Mouse (Mus musculus) C2C12 (cell line): ENCODE data around the gene Slamf1. TPM values are rescaled to one million over a fixed set of nuclear protein-coding genes. Genes with fewer than 3 reads are reported as not detected.

ENCODE experiments used
- H3K27me3 ChIP-seq: one replicate; pipeline ENCODE4 v1.6.1; 2011; ENCODE audit not compliant: control insufficient read depth, insufficient read depth, insufficient read length
- H3K36me3 ChIP-seq: one replicate; pipeline ENCODE4 v1.6.1; 2011; ENCODE audit not compliant: control insufficient read depth, insufficient read depth
- H3K4me3 ChIP-seq: one replicate; pipeline ENCODE4 v1.5.1; 2011; ENCODE audit warnings: mild to moderate bottlenecking, control low read depth; ENCODE audit not compliant: poor library complexity, insufficient read depth, severe bottlenecking
- H3K79me2 ChIP-seq: one replicate; pipeline ENCODE4 v1.6.1; 2011; ENCODE audit not compliant: control insufficient read depth, insufficient read depth
- H3K79me3 ChIP-seq: one replicate; pipeline ENCODE4 v1.6.1; 2011; ENCODE audit warnings: low read depth, control low read depth
- H3ac ChIP-seq: one replicate; pipeline ENCODE3; 2011; ENCODE audit warnings: low read depth; ENCODE audit not compliant: control insufficient read depth, insufficient read length
- CEBPB ChIP-seq: IDR thresholded peaks from one replicate; pipeline ENCODE4 v1.6.1; 2011; ENCODE audit warnings: low read depth, mild to moderate bottlenecking, control low read depth, moderate library complexity
- CTCF ChIP-seq: IDR thresholded peaks from one replicate; pipeline ENCODE4 v1.5.1; 2011; ENCODE audit not compliant: control insufficient read depth, insufficient read depth, insufficient read length
- FOSL1 ChIP-seq: IDR thresholded peaks from one replicate; pipeline ENCODE4 v1.8.0; 2011; ENCODE audit warnings: mild to moderate bottlenecking, low read length; ENCODE audit not compliant: poor library complexity, insufficient read depth, severe bottlenecking
- MAX ChIP-seq: IDR thresholded peaks from one replicate; pipeline ENCODE4 v1.6.1; 2011; ENCODE audit warnings: mild to moderate bottlenecking, control low read depth
- MYOD1 ChIP-seq: IDR thresholded peaks from one replicate; pipeline ENCODE4 v1.6.1; 2011; ENCODE audit warnings: low read depth; ENCODE audit not compliant: control insufficient read depth, insufficient read length
- MYOG ChIP-seq: IDR thresholded peaks from one replicate; pipeline ENCODE4 v1.6.1; 2011; ENCODE audit not compliant: control insufficient read depth, insufficient read length; ENCODE audit errors: extremely low read depth
- USF1 ChIP-seq: IDR thresholded peaks from one replicate; pipeline ENCODE4 v1.6.1; 2011; ENCODE audit warnings: low read depth, mild to moderate bottlenecking, control low read depth, moderate library complexity
- long read RNA-seq, 2 experiments: library from polyadenylated mRNA; unstranded; transcript quantifications; one replicate each; pipeline ENCODE4 v2.0.0; 2019 to 2020
- polyA plus RNA-seq: library from polyadenylated mRNA; unstranded; fragments of >200 nt; fragmentation: generic; extraction: Trizol; gene quantifications from one replicate; pipeline ENCODE4 v1.2.1, GENCODE M21; 2012; ENCODE audit warnings: missing spikeins

Gene Slamf1
- not detected for polyA plus RNA-seq
- long read RNA-seq, experiment 1: 0 reads
- long read RNA-seq, experiment 2: 0 reads

DNA sequence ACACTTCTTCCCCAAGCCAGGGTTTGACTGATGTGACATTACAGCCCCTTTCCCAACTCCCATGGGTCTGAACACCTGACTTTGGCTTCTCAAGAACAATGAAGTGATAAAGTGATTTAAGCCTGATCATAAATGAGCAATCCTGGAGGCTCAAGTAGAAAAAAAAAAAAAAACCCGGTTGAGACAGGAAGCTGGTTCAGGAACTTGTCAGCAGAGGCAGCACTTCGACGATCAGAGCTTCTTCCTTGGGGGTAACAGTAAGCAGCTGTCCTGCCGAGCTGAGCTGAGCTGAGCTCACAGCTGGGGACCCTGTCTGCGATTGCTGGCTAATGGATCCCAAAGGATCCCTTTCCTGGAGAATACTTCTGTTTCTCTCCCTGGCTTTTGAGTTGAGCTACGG is at the start of gene Slamf1:
Gene Slamf1, plus strand, starts transcription at position 230 of the 400 bp plus-strand sequence.
- no peaks in the 10 kb centered on the region for H3K27me3 ChIP-seq
- no peaks in the 10 kb centered on the region for H3K36me3 ChIP-seq
- no peaks in the 10 kb centered on the region for H3K79me3 ChIP-seq
- H3K79me2 ChIP-seq: no peaks in the 10 kb centered on the region
- H3ac ChIP-seq: no peak within 1 kb of the TSS
- no peak within 1 kb of the TSS for H3K4me3 ChIP-seq
- no peak for TF ChIP-seq MAX
- no peak for TF ChIP-seq CTCF
- TF ChIP-seq MYOG: no peak
- TF ChIP-seq USF1: no peak

DNA sequence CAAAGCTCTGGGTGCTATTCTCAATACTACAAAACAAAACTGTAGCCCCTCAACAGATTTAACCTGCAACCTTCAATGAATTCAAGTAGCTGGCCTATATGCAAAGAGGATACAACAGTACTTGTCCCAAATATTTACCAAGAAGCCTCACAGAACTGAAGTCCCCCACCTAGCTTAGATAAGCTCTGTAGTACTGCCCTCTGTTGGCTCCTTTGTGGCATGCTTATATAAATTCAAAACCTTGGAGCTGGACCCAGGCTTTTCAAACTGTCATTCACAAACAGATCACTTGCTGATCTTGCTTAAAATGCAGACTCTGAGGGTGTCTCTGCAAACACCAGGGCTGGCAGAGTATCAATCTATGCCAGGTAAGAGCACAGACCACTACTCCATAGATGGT is 35.7 kb upstream of the Slamf1 start:
- no peaks in the 10 kb centered on the region for H3K79me3 ChIP-seq
- no peak overlapping the region for H3ac ChIP-seq
- H3K27me3 ChIP-seq: no peaks in the 10 kb centered on the region
- H3K79me2 ChIP-seq: no peaks in the 10 kb centered on the region
- H3K4me3 ChIP-seq: no peak overlapping the region
- no peaks in the 10 kb centered on the region for H3K36me3 ChIP-seq
- TF ChIP-seq MAX (no peak), CTCF (no peak), CEBPB (no peak), FOSL1 (no peak), USF1 (no peak), MYOG (no peak), MYOD1 (no peak)

DNA sequence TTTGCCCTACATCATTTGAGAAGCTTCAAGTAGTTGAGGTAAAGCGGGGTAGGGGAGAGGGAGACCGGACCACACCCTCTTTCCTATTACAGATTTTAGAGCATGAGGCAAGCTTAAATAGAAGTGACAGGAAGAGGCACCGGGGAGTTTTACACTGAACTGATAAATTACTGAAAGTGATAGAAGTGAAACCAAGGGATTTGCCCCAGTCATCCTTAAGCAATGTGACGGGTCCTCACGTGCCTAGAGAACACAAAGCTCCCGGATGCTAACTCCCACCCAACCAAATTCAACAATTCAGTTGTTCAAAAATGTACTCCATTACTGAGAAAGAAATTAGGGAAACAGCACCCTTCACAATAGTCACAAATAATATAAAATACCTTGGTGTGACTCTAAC is 32.0 kb upstream of the Slamf1 start:
- TF ChIP-seq CEBPB (no peak), MYOG (no peak)
- H3ac ChIP-seq: no peak overlapping the region
- no peaks in the 10 kb centered on the region for H3K79me2 ChIP-seq
- H3K79me3 ChIP-seq: no peaks in the 10 kb centered on the region
- no peaks in the 10 kb centered on the region for H3K27me3 ChIP-seq
- no peaks in the 10 kb centered on the region for H3K36me3 ChIP-seq
- no peak overlapping the region for H3K4me3 ChIP-seq

DNA sequence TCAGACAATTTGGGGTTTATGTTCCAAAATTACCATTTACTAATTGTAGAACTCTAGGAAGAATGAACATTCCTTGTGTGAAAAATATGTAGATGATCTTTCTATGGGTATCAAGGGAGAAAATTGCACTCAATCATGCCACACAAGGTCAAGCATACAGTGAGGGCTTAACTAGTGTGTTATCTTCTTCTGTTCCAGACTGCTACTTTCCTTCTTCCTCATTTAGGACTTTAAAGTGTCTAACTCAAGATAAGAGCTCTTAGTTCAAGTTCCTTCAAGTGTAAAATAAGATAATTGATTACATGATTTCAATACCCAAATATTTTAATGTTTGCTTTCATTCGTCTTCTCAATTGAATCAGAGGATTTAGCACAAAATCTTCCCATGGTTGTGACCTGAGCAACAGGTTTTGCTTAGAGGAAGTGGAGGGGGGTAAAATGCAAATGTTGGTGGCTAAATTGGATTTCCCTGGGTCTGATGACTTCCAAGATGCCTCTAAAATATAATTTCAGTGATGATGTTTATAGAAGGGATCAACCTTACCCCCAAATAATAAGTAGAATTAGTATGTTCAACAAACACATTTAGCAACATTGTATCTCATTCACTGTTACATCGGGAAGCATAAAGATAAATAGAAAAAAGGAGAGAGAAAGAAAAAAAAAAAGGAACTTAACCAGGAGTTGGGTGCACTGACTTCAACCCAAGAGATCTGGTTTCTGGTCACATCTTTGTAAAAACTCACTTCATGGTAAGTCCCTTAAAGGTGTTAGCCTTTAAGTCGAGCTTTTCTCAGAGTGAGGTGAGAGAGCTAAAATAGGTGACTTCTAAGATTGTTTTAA is 18.6 kb upstream of the Slamf1 start:
- H3K4me3 ChIP-seq: no peak overlapping the region
- no peaks in the 10 kb centered on the region for H3K36me3 ChIP-seq
- H3K79me2 ChIP-seq: no peaks in the 10 kb centered on the region
- H3K79me3 ChIP-seq: no peaks in the 10 kb centered on the region
- H3K27me3 ChIP-seq: no peaks in the 10 kb centered on the region
- TF ChIP-seq USF1: no peak
- no peak for TF ChIP-seq FOSL1
- TF ChIP-seq CEBPB: no peak
- TF ChIP-seq CTCF: no peak
- TF ChIP-seq MYOD1: no peak
- no peak for TF ChIP-seq MYOG
- TF ChIP-seq MAX: no peak
- H3ac ChIP-seq: no peak overlapping the region

DNA sequence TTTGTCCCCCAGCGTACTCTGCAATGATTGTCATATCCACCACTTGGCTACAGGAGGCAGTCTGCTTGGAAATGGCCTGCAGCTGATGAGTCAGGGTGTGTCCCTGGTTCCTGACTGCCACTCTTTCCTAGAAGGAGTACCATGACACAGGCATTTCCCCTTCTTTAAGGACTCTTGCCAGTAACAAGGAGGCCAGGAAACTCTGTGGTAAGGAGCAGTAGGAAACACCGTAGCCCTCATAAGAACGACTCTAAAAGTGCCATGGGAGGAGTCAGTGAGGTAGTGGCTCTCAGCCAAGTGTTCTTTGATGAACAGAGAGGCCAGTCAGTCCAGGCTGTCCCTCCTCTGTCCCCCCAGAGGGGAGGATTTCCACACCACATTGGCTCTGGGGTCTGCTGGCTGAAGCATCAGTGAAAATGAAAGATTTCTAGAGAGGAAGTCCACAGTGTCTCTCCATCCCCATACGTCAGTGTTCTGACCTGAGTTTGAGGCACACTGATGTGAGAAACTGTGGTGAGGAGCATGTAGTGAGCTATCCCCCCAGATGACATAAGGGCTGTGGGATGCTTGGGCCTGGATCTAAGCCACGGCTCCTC is 5.0 kb upstream of the Slamf1 start:
- Histone ChIP-seq H3K27me3 (no peaks in the 10 kb centered on the region), H3ac (no peak overlapping the region), H3K4me3 (no peak overlapping the region), H3K36me3 (no peaks in the 10 kb centered on the region), H3K79me3 (no peaks in the 10 kb centered on the region), H3K79me2 (no peaks in the 10 kb centered on the region)
- TF ChIP-seq CEBPB (no peak), MYOD1 (no peak), MYOG (no peak), CTCF (no peak), FOSL1 (no peak), MAX (no peak), USF1 (no peak)
